Mouse (Mus musculus): ENCODE measurements at regions not wholly inside any gene's neighbourhood (a gene's known extent, or its start where the extent isn't known, plus 50 kb on each side); places are given as distances from the start of the nearest gene placed in this dataset.

DNA sequence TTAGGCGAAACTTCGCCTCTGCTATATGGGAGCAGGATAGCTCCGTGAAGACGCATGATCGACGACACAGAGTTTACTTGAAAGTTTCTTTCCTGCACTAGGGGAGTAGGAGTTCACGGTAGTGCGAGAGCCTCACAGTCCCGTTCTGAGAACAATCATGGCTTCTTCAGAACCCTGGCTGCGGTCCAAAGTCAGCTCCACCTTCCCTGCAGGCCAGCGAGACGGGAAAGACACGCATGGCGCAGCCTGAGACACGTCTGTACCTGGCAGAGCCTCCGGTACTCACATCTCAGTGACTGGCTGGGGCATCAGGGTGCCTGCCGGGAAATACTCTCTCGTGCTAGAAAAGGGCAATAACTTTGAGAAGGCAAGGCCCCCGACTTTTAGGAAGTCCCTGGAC, 193.8 kb upstream of the Klf4 start:
- DNase-seq = no peak

DNA sequence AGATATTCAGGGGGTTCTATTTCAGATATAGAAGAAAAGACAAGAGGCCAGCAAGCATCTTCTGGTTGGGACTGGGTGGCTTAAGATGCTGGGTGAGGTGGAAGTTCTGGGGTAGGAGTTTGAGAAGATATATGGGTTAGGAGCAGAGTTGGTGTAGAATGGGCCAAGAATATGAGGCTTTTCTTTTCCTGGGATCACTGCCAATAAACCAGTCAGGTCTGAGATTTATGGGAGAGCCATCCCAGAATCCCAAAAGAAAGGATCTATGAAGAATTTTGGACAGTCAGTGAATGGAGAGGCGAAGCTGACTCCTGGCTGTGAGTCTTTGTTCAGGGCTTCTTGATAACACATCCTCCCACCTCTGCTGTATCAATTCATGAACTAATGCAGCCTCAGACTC, 192.0 kb upstream of the Klf4 start:
- no peak for DNase-seq

DNA sequence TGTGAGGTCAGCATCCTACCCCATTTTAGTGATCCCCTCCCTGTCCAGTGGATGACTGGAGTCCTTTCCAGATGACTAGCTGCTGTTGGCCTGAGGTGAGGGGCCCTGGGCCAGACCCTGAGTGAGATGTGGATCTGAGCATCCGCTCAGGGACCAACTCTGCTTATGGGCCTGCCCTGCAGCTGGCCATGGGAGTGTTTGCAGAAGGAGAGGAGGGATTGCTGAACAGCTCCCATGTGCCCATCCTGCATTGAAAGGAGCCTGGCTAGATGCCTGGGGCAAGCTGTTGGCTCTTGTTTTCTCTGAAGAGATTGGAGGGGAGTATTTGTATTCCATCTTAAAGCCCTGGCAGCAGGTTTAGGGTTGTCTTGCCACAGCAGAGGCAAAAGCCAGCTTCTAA, 190.9 kb upstream of the Klf4 start:
- DNase-seq = no peak

DNA sequence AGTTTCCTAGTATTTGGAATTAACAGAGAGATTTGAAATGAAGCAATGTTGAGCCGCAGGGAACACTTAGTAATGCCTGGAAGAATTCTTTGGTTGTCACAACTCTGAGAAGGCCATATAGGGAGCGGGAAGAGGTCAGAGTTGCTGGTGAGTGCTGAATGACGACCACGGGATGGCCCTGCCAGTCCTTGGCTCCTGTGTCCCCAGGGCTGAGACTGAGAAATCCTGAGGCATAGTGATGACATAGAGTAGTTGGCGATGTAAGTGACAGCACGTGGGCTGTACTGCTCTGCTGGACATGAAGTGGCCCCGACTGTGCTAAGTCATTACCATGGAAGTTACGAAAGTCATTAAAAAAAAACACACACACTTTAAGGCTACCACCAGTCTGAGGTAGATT, 190.1 kb upstream of the Klf4 start:
- no peak for DNase-seq

DNA sequence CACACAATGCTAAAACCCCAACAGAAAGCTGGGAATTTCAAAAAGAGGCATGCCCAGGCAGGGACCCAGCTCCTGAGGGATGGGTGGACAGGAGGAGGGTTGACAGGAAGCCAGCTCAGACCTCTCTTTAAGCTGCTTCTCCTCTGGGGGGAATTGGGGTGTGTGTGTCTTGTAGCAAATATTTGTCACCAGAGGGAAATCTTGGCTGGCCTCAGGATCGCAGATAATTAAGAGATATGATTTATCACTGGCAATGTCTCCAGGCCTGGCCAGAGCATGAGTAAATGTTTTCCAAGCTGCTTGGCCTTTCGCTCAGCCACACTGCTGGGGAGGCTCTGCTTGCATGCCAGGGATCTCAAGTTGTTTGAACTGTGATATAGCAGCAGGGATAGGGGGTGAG, 189.6 kb upstream of the Klf4 start:
- DNase-seq = no peak

GRCm38 (mm10) chr4:55718438-55718837, 186.2 kb upstream of the Klf4 start:
- DNase-seq = no peak

DNA sequence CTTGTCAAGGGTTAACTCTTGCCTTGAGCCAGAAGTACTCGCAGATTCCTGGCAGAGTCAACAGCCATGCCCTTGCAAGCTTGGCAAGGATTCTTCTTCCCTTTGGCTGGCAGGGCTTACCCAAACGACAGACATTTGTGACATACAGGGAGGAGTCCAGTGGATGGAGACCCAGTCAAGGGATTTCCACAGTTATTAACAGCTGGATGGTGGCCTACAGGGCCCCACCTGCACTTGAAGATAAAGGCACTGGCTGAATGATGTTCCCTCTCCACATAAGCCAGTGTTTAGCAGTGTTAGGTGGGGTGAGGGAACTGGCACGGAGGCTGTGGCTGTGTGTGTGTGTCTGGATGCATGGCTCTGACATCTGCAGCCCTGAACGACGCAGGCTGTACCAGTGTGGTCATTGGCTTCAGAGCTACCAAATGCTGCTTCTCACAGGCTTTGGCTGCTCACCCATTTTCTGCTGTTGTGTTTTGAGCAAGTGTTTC, 183.9 kb upstream of the Klf4 start:
- no peak for DNase-seq

- DNase-seq = no peak
These were observed 179.5 kb upstream of the Klf4 start for GRCm38 (mm10) chr4:55711500-55712341.

- DNase-seq = no peak
These were observed 178.2 kb upstream of the Klf4 start for GRCm38 (mm10) chr4:55710476-55710875.

DNA sequence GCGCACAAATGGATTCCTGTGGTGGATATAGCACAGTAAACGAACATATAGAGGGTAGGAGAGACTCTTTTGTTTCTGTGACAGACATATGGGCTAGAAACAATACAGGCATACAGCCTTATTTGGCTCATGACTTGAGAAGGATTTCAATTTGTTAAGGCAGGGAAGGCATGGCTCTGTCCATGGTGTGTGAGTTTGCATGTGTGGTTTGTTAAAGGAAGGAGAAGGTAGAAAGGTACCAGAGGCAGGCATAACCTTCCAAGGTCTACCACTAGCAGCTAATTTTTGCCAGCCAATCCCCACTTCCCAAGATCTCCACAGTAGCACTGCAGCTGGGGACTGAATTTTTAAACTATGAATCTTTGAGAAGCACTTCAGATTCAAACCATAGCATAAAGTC, 176.5 kb upstream of the Klf4 start:
- no peak for DNase-seq

GRCm38 (mm10) chr4:55707916-55708315, 175.7 kb upstream of the Klf4 start:
- DNase-seq = no peak

DNA sequence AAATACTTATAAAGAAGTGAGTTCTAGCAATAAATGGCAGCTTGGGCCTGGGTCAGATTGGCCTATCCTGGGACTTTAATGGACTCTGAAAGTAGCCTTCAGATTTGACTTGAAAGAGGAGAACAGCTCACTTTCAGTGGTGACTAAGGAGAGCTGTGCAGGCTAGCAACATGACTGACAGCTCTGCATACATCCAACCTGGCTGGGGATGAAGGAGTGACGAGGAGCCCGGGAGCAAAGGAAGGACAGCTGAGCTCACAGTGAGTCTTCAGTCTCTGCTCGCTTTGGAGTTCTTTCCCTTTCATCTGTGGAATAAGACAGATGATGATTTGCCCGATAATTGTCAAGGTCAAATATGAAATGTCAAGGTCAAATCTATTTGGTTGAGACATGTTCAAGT, 172.7 kb upstream of the Klf4 start:
- DNase-seq = no peak

GRCm38 (mm10) chr4:55703346-55703916, 171.2 kb upstream of the Klf4 start:
- no peak for DNase-seq

DNA sequence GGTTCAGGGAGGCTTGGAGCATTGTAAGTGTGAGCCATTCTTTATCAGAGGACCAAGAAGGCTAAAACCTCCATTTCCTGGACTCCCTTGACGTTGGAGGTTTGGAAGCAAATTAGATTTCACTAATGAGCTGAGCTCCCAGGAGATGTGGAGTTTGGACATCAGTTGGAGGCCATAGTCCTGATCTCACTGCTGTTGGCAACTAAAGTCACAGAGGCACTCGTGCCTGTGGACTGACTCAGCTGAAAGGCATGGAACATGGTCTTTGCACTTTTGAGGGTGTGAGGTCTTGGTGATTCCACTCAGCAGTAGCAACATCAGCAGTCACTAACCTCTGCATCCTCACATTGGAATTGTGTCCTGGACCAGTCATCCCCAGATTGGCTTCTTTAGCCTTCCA, 169.1 kb upstream of the Klf4 start:
- DNase-seq = no peak

DNA sequence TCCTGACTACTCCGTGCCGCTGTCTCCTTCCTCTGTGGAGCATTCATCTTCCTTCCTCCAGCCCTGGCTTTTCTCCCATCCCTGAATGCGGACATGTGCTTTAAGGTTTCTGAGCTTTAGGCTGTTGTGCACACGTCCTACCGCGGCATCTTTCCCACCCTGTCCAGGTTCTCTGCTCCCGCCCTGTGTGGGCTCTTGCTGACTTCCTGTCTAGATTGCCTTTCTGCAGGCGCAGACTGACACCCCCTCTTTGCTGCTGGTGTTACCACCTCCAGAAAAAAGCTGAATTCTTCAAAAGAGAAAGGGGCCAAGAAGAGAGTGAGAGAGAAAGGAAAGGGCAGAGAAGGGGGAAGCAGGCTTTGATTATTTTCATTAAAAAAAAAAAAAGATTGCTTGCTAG, 167.7 kb upstream of the Klf4 start:
- DNase-seq = no peak

GRCm38 (mm10) chr4:55699161-55699560, 166.9 kb upstream of the Klf4 start:
- no peak for DNase-seq

DNA sequence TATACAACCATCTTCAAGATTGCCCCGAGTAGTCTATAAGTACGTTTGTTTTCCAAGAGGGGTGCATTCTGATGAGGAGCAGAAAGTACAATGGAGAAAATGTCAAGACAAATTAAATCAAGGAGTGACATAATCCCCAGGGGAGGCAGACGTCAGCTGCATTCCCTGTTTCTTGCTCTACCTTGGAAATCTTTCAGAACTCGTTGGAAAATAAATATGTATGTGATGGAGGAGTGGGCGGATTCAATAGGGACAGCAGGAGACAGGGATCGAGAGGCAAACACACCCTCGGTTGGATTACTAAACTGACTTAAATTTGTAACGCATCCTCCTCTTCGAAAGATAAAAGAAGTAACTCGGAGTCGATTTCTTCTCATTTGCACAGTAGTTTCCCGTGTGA, 164.8 kb upstream of the Klf4 start:
- DNase-seq = no peak

DNA sequence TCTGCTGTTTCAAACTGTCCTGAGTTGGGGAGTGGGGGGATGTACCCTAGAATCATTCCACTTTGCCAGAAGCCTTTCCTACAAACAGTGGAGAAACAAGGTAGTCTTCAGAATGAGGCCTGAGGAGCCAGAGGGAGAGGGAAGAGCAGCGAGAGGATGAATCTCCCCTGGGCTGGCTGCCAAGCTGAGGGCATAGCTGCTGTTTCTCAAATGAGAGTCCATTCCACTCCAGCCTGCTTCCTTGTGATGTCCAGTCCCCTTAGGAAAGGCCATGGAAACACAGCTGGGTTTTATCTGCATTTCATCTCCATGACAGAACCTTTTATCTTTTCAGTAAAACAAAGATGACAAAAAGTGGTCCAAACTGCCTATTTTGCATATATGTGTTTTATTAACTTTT, 164.2 kb upstream of the Klf4 start:
- DNase-seq = no peak

GRCm38 (mm10) chr4:55695246-55695645, 163.0 kb upstream of the Klf4 start:
- no peak for DNase-seq

DNA sequence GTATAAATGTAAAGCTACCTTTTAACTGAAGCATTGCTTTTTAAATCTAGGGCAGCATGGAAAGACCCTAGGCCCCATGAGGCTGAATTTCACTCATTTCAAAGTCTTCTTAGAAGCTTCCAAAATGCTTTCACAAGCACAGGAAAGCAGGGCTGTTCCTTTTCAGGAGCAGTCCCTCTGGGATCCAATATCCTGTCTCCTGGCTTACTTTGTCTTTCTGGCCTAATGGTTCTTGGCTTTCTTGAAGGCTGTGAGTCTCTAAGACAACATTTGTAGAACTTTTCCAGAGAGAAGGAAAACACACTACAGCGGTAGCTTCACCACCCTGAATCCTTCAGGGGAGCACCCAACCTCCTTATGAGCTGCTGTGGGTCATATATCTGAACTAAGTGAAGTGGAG, 157.2 kb upstream of the Klf4 start:
- DNase-seq = no peak

- no peak for DNase-seq
These were observed 154.5 kb upstream of the Klf4 start for GRCm38 (mm10) chr4:55686771-55687170.

- no peak for DNase-seq
These were observed 140.0 kb upstream of the Klf4 start for GRCm38 (mm10) chr4:55672288-55672687.

DNA sequence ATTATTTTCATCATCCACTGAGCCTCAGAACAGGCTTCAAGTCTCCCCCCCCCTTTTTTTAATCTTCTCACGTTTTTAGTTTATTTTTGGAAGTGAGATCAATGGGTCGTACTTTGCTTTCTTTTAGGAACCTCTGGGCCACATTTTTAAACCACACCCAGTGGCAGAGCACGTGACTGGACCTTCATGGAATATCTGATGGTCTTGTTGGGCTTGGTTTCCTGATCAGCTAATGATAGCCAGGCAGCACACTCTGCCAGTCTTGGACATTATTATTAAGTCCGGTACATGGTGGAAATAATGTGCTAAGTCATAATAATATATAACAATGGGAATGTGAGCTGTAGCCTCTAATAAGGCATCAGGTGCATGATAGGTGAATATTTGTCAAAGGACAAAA, 138.0 kb upstream of the Klf4 start:
- DNase-seq = no peak

- DNase-seq = no peak
These were observed 132.6 kb upstream of the Klf4 start for GRCm38 (mm10) chr4:55664822-55665221.

- DNase-seq = no peak
These were observed 131.6 kb upstream of the Klf4 start for GRCm38 (mm10) chr4:55663856-55664255.

Measured in spleen, adult 18-20 months (tissue).